Mouse (Mus musculus) left cerebral cortex, postnatal 10 days (tissue): ENCODE data around the gene Nat8. TPM values are rescaled to one million over a fixed set of nuclear protein-coding genes. Genes with fewer than 3 reads are reported as not detected.
A peak's percentile ranks its signal among the peaks of the same experiment; 100 is the strongest.
"Not testable (repeated sequence)": the region's sequence is repeated elsewhere in the genome, so short reads cannot be mapped to it uniquely, and the experiment has no call there.

Experiments used
- DNase-seq, 2 experiments: peaks; one replicate each; pipeline ENCODE4 v3.0.0; 2021 to 2022; ENCODE audit warnings: low spot score in 2 of 2, mixed read lengths in 1 of 2; ENCODE audit errors: extremely low spot score in 1 of 2
- intact Hi-C: fragments of 180-260 bp; cut with DNase I; formaldehyde crosslinking; loops from one replicate; pipeline ENCODE4 v1.15.1; 2025
- total RNA-seq, 2 experiments: library from RNA; stranded (reverse); gene quantifications; 2 replicates each; pipeline ENCODE4 v1.2.3; 2021

Nat8 gene
- total RNA-seq = 1 to 10 TPM; 1.4 to 1.9 TPM

DNA sequence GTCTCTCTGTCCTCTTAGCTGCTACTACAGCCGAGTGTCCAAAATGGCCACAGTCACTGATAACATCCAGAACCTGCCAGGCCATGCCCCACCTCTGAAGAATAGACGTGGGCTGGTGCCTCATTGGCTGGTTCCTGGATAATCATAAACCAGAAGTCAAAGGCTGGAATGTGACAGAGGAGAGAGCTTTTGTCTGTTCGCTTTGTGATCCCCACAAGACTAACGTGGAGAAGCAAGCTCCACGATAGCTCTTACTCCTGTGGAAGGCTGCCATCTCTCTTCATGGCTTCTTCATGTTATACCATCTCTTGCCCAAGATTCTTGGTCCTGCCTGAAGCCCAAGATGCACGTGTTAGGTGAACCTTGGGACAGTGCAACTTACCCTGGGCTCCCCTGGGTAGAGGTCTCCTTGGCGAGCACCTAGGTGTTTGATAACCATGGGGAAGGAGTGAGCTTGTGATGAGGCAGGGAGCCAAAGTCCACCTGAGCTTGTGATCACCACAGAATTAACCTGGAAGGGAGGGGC is at the start of gene Nat8:
Gene Nat8 (minus strand): TSS at position 287 of the 526 bp plus-strand sequence.
- intact Hi-C loops = loop anchor here (5.0 kb wide), 1 partner anchor 175 kb away; no protein-coding TSS in a partner anchor
- no peak for DNase-seq

GRCm38 (mm10) chr6:85869006-85869405 is 37.1 kb upstream of the Nat8 start, which contains the start of gene Nat8f2:
Gene Nat8f2, minus strand, starts transcription at chr6:85869158.
- intact Hi-C loops = not testable (repeated sequence)

DNA sequence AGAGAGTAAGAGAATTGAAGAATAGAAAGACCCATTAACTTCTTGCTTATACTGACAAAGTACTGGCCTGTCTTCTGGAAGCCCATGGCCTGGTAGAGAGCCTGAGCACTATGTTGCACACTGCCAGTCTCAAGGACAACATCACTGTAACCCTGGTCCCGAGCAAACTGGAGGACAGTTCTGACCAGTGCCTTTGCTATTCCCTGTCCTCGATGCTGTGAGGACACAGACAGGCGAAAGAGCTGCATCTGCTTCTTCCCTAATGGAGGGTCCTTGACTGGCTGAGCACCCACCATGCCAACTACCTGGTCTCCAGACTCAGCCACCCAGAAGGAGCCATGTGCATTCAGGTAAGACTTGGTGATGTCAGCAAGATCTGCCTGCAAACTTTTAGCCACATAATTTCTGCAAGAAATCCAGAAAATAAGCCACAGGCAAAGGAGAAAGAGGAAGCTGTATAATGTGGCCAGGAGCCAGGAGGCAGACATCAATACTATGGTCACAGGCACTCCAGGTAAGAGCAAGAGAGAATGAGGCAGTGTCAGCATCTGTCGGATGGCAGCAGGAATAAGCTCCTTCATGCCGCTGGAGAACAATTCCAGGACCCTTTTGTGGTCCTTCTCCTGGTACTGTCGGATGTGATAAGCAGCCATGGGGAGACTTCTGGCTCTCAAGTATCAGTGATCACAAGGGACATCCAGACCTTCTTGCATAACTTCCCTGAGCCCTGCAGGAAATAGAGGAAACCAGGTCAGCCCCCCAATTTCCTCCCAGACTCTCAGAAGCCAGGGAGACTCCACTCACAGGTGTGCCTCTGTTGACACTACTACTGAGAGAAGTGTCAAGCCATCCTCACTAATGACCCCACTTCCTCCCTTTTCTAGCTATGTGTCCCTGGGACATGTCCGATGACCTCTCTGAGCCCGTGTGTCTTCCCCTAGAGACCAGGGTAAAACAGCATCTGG is 36.1 kb upstream of the Nat8 start:
- no peak for DNase-seq
- intact Hi-C loops = no loop called here

More at GRCm38 (mm10) chr6:85869006-85869405, 37.1 kb upstream of the Nat8 start, which contains the start of gene Nat8f2:
- not testable (repeated sequence) for DNase-seq

DNA sequence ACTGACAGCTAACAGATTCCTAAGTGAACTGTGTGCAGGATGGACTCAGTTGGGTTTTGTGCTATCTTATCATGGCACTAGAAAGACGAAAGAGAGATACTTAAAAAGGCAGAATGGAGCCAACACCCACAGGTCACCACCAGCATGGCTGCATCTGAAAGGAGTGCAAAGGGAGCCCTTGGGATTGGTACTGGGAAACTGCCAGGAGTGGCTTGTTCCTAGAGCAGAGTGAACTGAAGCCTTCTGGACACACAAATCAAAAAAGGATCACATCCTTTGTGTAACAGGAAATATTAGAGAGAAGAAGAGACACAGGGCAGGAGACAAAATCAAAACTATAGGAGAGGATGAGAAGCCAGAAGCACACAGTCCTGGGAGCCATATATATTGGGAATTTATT is 35.1 kb upstream of the Nat8 start:
- DNase-seq, intact Hi-C loops: not testable (repeated sequence)

GRCm38 (mm10) chr6:85866166-85866565 is 34.3 kb upstream of the Nat8 start:
- DNase-seq, intact Hi-C loops: not testable (repeated sequence)

- peak in 1 of 2 experiments; percentile 46 for DNase-seq
- intact Hi-C loops = not testable (repeated sequence)
These were observed 33.2 kb upstream of the Nat8 start for GRCm38 (mm10) chr6:85864900-85865639.

GRCm38 (mm10) chr6:85863840-85864239 is 32.0 kb upstream of the Nat8 start:
- intact Hi-C loops = no loop called here
- no peak for DNase-seq

DNA sequence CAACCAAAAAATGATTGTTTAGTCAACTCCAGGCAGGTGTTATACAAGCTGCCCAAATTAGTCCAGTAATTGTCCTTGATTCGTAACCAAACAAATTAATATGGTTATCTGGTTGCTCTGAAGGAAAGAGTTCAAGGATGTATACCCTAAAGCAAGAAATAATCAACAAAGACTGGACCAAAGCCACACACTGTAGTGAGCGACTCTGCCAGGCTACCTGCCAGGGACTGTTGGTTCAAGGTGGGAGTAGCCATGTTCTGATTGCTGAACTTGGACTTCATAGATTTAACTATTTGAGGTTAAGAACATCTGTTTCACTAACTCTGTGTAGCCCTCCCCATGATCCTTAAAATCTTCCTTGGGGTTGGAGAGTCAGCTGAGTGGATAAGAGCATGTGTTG is 31.3 kb upstream of the Nat8 start:
- DNase-seq = no peak
- intact Hi-C loops = no loop called here

DNA sequence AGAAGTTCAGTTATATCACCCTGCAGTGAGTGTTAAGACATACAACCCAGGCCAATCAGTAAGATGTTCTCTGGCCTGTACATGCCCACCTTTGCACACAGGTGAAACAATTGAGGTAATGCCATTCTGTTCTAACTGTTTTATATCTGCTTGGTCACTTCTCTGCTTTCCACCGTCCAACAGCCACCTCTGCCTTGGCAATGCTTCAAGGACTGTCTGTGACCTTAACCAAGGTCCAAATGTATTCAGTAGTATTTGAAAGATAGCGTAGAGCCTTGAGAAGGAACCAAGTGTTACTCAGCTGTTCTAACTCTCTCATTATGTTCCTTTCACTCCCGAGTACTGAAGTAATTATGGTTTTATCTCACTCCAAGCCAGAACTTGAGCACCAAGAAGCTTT is 30.7 kb upstream of the Nat8 start:
- DNase-seq = no peak
- intact Hi-C loops = no loop called here

GRCm38 (mm10) chr6:85861247-85861646 is 29.4 kb upstream of the Nat8 start:
- intact Hi-C loops = no loop called here
- DNase-seq = no peak

GRCm38 (mm10) chr6:85856194-85856678 is 24.4 kb upstream of the Nat8 start:
- intact Hi-C loops = no loop called here
- peak; percentile 76 to 79 for DNase-seq

DNA sequence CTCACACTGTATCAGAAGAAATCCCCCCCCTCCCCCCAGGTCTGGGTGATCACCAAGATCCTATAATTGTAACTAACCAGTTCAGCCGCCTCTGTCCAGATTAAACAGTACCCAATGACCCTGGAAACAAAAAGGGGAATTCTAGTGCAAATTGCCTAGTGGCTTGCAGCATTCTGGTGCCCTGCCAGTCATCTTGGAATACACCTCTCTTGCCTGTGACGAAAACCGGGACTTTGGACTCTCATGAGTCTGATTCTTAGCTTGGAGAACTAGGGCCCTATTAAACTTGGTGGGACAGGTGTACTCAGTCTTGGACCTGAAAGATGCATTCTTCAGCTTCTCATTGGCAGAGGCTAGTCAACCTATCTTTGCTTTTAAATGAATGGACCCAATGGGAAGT is 21.6 kb upstream of the Nat8 start:
- intact Hi-C loops = no loop called here
- no peak for DNase-seq

- intact Hi-C loops = no loop called here
- no peak for DNase-seq
These were observed 19.3 kb upstream of the Nat8 start for GRCm38 (mm10) chr6:85851062-85851773.

GRCm38 (mm10) chr6:85849240-85849639 is 17.4 kb upstream of the Nat8 start:
- intact Hi-C loops = loop anchor here (5.0 kb wide), 1 partner anchor 43 kb away; no protein-coding TSS in a partner anchor
- peak in 1 of 2 experiments; percentile 38 for DNase-seq

- intact Hi-C loops = loop anchor here (5.0 kb wide), 1 partner anchor 44 kb away; no protein-coding TSS in a partner anchor
- DNase-seq = no peak
These were observed 16.3 kb upstream of the Nat8 start for GRCm38 (mm10) chr6:85848140-85848539.

GRCm38 (mm10) chr6:85846921-85847320 is 15.0 kb upstream of the Nat8 start:
- intact Hi-C loops = loop anchor here (5.0 kb wide), 1 partner anchor 45 kb away; no protein-coding TSS in a partner anchor
- no peak for DNase-seq

DNA sequence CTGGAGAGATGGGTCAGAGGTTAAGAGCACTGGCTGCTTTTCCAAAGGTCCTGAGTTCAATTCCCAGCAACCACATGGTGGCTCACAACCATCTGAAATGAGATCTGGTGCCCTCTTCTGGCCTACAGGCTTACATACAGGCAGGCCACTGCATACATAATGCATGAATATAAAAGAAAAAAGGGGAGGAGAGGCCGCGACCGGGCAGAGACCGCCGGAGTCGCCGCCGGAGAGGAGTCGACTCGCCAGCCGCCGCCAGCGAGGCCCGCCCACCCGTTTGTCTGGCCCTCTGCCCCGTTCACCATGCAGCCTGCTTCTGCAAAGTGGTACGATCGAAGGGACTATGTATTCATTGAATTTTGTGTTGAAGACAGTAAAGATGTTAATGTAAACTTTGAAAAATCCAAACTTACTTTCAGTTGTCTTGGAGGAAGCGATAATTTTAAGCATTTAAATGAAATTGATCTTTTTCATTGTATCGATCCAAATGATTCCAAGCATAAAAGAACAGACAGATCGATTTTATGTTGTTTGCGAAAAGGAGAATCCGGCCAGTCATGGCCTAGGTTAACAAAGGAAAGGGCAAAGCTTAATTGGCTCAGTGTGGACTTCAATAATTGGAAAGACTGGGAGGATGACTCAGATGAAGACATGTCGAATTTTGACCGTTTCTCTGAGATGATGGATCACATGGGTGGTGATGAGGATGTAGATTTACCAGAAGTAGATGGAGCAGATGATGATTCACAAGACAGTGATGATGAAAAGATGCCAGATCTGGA is 12.0 kb upstream of the Nat8 start:
- DNase-seq, intact Hi-C loops: not testable (repeated sequence)

DNA sequence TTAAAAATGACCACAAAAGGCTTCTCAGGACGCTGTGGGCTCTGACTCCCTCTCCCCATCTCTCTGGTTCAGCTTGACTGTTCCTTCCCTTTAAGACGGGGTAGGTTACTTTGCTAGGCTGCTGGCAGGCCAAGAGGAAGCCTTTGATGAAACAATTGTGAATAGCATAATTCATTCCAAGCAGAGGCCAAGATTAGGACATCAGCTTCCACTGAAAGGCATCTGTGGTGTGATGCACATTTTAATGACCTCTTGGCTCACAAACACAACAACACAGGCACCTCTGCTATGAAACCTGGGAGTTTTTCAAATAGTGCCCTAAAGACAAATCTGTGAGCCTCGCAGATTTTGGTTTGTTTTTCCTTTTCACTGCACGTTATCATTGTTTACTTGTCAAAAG is 8.1 kb upstream of the Nat8 start:
- DNase-seq = peak; percentile 27 to 31
- intact Hi-C loops = no loop called here
